Mouse (Mus musculus): ENCODE measurements around the gene Hist1h2bh. TPM values are rescaled to one million over a fixed set of nuclear protein-coding genes. Genes with fewer than 3 reads are reported as not detected.

Hist1h2bh gene
- polyA plus RNA-seq, 1 experiment, result 5.1 TPM

DNA sequence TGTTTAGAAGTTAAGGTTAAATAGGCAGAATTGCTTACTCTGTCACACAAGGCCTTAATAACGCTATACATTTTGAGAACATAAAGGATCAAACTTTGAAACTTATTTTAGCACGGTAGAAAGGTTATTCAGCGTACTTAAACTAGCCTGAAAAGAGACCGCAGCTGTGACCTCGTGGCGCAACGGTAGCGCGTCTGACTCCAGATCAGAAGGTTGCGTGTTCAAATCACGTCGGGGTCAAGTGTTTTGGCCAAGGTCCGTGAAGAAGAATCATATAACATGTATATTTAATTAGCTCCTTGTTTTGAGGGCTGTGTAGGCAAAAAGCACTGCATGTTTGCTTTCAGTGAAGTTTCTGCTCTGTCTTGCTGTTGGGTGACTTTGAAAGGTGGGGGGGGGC is 36.8 kb downstream of the Hist1h2bh start:
- Histone ChIP-seq H3K27me3 (ENCODE audit: control insufficient read depth, insufficient read depth, low read length) (no peaks in the 10 kb centered on the region), H3K4me3 (ENCODE audit: low read depth, low read length) (no peak overlapping the region), H3K4me1 (ENCODE audit: control insufficient read depth, insufficient read depth, insufficient read length, low read length) (peaks cover 2% of the 10 kb centered on the region; the same call in 1 of the 2 replicates), H3K27ac (ENCODE audit: insufficient read depth, low read depth, low read length) (no peak overlapping the region), H3K36me3 (ENCODE audit: control insufficient read depth, insufficient read depth, low read length) (no peaks in the 10 kb centered on the region)
- TF ChIP-seq CTCF (IDR thresholded peaks at IDR 0.05; ENCODE audit: extremely low read depth, insufficient read length, insufficient replicate concordance, low read depth, low read length) (no peak), POLR2A (IDR thresholded peaks at IDR 0.05; ENCODE audit: low read depth, low read length) (no peak)
- WGBS, result 46% methylated on average over 13 of the region's 13 CpGs

DNA sequence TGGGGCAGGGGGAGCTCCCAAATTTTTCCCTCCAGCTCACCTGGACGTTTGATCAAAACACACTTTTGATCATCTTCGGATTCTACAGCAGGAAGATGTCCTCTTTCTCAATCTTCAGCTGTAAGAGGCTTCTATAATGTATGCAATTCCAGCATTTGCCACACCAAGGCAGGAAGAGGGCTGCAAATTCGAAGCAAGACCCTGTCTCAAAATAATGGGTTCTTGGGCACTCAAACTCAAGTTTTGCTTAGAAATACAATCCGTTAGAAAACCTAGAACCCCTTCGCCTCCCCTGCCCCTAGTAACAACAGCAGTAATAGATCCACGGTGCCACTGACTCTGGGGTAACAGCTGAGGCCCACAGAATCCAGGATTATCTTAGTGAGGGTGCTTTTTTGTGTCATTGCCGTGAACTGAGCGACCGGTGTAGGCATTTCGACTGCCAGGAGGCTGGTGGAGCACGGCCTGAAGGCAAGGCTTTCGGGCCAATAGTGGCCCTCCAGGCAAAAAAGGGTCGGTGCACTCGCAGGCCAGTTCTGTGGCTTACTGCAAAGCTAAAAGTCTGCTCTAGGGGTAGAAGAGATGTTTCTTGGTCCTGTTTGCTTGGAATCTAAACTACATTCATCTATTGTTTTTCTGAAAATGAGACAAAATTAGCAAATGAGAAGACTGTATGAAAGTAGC is 37.4 kb downstream of the Hist1h2bh start:
- peaks cover 2% of the 10 kb centered on the region; the same call in 1 of the 2 replicates for H3K4me1 ChIP-seq (ENCODE audit: control insufficient read depth, insufficient read depth, insufficient read length, low read length)
- no peak overlapping the region for H3K4me3 ChIP-seq (ENCODE audit: low read depth, low read length)
- no peak for TF ChIP-seq POLR2A (IDR thresholded peaks at IDR 0.05; ENCODE audit: low read depth, low read length)
- TF ChIP-seq CTCF (IDR thresholded peaks at IDR 0.05; ENCODE audit: extremely low read depth, insufficient read length, insufficient replicate concordance, low read depth, low read length), result no peak
- no peaks in the 10 kb centered on the region for H3K36me3 ChIP-seq (ENCODE audit: control insufficient read depth, insufficient read depth, low read length)
- no peaks in the 10 kb centered on the region for H3K27me3 ChIP-seq (ENCODE audit: control insufficient read depth, insufficient read depth, low read length)
- WGBS, result 69% methylated on average over 14 of the region's 14 CpGs
- no peak overlapping the region for H3K27ac ChIP-seq (ENCODE audit: insufficient read depth, low read depth, low read length)

DNA sequence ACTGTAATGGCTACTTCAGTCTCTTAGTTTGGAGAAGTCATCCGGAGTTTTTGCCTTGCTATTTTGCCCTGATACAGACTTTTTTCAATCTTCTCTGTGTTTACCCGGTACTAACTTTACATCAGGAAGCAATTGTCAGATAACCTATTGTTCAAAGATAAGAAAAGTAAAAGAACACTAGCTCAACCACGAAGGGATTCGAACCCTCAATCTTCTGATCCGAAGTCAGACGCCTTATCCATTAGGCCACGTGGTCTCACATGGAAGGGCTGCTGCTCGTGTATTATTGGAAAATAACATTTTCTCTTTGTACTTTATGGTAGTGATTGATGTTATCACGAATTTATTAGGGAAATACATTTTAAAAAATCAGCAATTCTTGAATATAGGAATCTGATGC is 39.4 kb downstream of the Hist1h2bh start:
- Histone ChIP-seq H3K27ac (ENCODE audit: insufficient read depth, low read depth, low read length) (no peak overlapping the region), H3K4me3 (ENCODE audit: low read depth, low read length) (no peak overlapping the region), H3K36me3 (ENCODE audit: control insufficient read depth, insufficient read depth, low read length) (no peaks in the 10 kb centered on the region), H3K27me3 (ENCODE audit: control insufficient read depth, insufficient read depth, low read length) (no peaks in the 10 kb centered on the region), H3K4me1 (ENCODE audit: control insufficient read depth, insufficient read depth, insufficient read length, low read length) (no peaks in the 10 kb centered on the region)
- TF ChIP-seq CTCF (IDR thresholded peaks at IDR 0.05; ENCODE audit: extremely low read depth, insufficient read length, insufficient replicate concordance, low read depth, low read length), result no peak
- no peak for TF ChIP-seq POLR2A (IDR thresholded peaks at IDR 0.05; ENCODE audit: low read depth, low read length)
- WGBS, result 7% methylated on average over 9 of the region's 9 CpGs

DNA sequence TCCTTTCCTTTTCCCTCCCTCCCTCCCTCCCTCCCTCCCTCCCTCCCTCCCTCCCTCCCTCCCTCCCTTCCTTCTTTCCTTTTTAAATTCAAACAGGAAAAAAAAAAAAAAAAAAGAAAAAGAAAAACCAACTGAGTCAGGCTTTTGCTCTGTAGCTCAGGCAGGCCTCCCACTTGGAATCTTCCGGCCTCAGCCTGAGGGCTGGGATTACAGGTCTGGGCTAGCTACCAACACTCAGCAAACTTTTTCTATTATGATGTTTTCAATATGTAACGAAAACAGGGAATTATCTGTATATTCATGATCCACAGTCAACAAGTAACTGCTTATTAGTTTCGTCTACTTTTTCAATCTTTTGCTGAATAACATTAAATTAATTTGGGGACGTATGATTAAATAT is 40.3 kb downstream of the Hist1h2bh start:
- Histone ChIP-seq H3K27ac (ENCODE audit: insufficient read depth, low read depth, low read length) (no peak overlapping the region), H3K36me3 (ENCODE audit: control insufficient read depth, insufficient read depth, low read length) (no peaks in the 10 kb centered on the region), H3K4me3 (ENCODE audit: low read depth, low read length) (no peak overlapping the region), H3K4me1 (ENCODE audit: control insufficient read depth, insufficient read depth, insufficient read length, low read length) (peaks cover 3% of the 10 kb centered on the region; the same call in 1 of the 2 replicates), H3K27me3 (ENCODE audit: control insufficient read depth, insufficient read depth, low read length) (no peaks in the 10 kb centered on the region)
- WGBS, result 83% methylated on average over 4 of the region's 4 CpGs
- TF ChIP-seq POLR2A (IDR thresholded peaks at IDR 0.05; ENCODE audit: low read depth, low read length) (no peak), CTCF (IDR thresholded peaks at IDR 0.05; ENCODE audit: extremely low read depth, insufficient read length, insufficient replicate concordance, low read depth, low read length) (no peak)

DNA sequence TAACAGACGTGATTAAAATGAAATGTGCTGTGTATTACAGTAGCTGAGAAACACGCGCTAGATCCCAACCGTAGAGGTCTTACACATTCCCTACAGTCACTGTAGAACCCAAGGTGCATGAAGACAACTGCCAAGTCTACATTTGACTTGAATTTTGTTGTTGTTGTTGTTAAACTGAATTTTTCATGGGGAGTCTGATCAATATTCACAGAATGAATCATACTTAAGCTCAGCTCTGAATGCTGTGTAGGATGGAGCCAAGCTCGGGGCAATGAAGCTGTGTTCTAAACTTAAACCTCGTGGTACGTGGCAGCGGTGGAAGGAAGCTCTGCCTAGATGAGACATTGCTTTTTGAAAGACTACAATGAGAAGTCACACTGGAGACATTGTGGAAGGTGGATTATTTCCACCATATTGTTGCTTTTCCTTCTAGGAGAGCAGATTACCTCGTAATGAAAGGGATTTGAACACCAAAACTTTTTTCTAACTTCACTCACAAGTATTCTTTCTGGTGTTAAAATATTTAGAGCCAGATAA is 41.1 kb downstream of the Hist1h2bh start:
- peaks cover 3% of the 10 kb centered on the region; the same call in 1 of the 2 replicates for H3K4me1 ChIP-seq (ENCODE audit: control insufficient read depth, insufficient read depth, insufficient read length, low read length)
- no peak for TF ChIP-seq POLR2A (IDR thresholded peaks at IDR 0.05; ENCODE audit: low read depth, low read length)
- TF ChIP-seq CTCF (IDR thresholded peaks at IDR 0.05; ENCODE audit: extremely low read depth, insufficient read length, insufficient replicate concordance, low read depth, low read length), result no peak
- H3K4me3 ChIP-seq (ENCODE audit: low read depth, low read length), result no peak overlapping the region
- H3K27ac ChIP-seq (ENCODE audit: insufficient read depth, low read depth, low read length), result no peak overlapping the region
- no peaks in the 10 kb centered on the region for H3K36me3 ChIP-seq (ENCODE audit: control insufficient read depth, insufficient read depth, low read length)
- 67% methylated on average over 9 of the region's 9 CpGs for WGBS
- no peaks in the 10 kb centered on the region for H3K27me3 ChIP-seq (ENCODE audit: control insufficient read depth, insufficient read depth, low read length)

DNA sequence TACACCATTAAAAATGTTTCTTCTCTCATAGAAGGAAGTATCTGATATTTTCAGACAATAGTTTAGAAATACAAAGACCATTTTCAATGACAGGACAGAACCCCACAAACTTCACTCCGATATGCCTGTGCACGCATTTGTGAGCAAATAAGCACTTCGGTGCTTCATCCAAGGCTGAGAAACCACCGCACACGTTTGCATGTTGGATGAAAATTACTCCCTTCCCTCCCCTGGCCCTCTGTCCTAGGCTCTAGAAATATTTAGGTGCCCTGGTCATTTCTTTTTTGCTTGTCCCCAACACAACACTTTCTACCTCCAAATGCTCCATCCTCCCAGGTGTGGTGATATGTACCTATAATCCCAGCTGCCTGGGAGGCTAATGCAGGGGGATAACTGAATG is 41.7 kb downstream of the Hist1h2bh start:
- Histone ChIP-seq H3K36me3 (ENCODE audit: control insufficient read depth, insufficient read depth, low read length) (no peaks in the 10 kb centered on the region), H3K27me3 (ENCODE audit: control insufficient read depth, insufficient read depth, low read length) (no peaks in the 10 kb centered on the region), H3K4me3 (ENCODE audit: low read depth, low read length) (no peak overlapping the region), H3K4me1 (ENCODE audit: control insufficient read depth, insufficient read depth, insufficient read length, low read length) (peaks cover 3% of the 10 kb centered on the region; the same call in 1 of the 2 replicates), H3K27ac (ENCODE audit: insufficient read depth, low read depth, low read length) (no peak overlapping the region)
- WGBS, result 57% methylated on average over 5 of the region's 5 CpGs
- TF ChIP-seq CTCF (IDR thresholded peaks at IDR 0.05; ENCODE audit: extremely low read depth, insufficient read length, insufficient replicate concordance, low read depth, low read length) (no peak), POLR2A (IDR thresholded peaks at IDR 0.05; ENCODE audit: low read depth, low read length) (no peak)

DNA sequence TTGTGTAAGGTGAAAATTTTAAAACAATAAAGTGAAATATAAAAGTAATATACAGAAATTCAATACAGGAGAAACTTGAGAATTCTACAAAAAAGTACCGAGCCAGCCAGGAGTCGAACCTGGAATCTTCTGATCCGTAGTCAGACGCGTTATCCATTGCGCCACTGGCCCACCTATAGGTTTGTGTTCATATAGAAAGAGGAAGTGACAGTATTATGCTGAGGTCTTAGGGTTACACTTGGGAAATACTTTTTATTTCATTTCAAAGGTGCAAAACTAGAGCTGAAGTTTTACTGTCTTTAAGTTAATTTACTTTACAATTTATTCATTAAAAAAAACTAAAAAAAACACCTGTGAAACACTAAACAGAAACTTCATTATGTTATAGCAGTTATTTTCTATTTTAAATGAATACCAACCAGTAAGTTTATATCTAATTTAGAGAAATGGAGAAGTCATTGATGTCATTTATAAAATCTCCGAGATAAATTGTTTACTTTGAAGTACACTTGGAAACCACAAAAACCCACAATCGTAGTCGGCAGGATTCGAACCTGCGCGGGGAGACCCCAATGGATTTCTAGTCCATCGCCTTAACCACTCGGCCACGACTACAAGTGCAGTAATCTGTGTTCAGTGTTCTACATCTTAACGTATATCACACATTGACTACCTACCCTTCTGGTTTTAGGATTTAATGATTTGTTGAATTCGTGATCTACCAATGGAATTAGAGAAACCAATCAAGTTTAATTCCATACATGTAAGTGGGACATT is 42.6 kb downstream of the Hist1h2bh start:
- TF ChIP-seq POLR2A (IDR thresholded peaks at IDR 0.05; ENCODE audit: low read depth, low read length), result no peak
- no peak for TF ChIP-seq CTCF (IDR thresholded peaks at IDR 0.05; ENCODE audit: extremely low read depth, insufficient read length, insufficient replicate concordance, low read depth, low read length)
- Histone ChIP-seq H3K27me3 (ENCODE audit: control insufficient read depth, insufficient read depth, low read length) (no peaks in the 10 kb centered on the region), H3K36me3 (ENCODE audit: control insufficient read depth, insufficient read depth, low read length) (no peaks in the 10 kb centered on the region), H3K4me3 (ENCODE audit: low read depth, low read length) (no peak overlapping the region), H3K4me1 (ENCODE audit: control insufficient read depth, insufficient read depth, insufficient read length, low read length) (peaks cover 3% of the 10 kb centered on the region; the same call in 1 of the 2 replicates), H3K27ac (ENCODE audit: insufficient read depth, low read depth, low read length) (no peak overlapping the region)
- 12% methylated on average over 17 of the region's 17 CpGs for WGBS
